Mouse (Mus musculus) right cerebral cortex, adult 2 months (tissue): Measurements from ENCODE around the gene Gm37240.
"Not testable (repeated sequence)": the region's sequence is repeated elsewhere in the genome, so short reads cannot be mapped to it uniquely, and the experiment has no call there.

Source experiments
- DNase-seq, 2 experiments: peaks; one replicate each; pipeline ENCODE4 v3.0.0; 2021 to 2022; ENCODE audit warnings: low spot score in 2 of 2

Gm37240 gene

GRCm38 (mm10) chr3:84679542-84679941 is 1207.8 kb downstream of the Gm37240 start:
- no peak for DNase-seq

DNA sequence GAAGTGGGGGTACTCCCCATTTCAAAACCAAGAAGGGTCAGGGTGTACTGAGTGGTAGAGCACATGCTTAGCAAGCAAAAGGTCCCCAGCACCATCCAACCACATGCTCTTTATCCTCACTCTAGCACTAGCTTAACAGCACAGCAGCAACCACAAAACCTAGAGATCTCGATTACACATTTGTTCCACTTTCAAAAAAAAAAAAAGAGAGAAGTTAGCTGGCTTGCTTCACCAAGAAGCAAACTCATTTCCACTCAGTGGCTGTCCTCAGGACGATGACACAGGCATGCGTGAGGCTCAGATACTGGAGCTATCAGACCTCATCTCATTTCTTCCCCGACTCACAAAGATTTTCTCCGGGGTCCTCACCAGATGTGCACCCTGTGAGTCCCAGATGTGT is 1208.4 kb downstream of the Gm37240 start:
- DNase-seq: no peak

DNA sequence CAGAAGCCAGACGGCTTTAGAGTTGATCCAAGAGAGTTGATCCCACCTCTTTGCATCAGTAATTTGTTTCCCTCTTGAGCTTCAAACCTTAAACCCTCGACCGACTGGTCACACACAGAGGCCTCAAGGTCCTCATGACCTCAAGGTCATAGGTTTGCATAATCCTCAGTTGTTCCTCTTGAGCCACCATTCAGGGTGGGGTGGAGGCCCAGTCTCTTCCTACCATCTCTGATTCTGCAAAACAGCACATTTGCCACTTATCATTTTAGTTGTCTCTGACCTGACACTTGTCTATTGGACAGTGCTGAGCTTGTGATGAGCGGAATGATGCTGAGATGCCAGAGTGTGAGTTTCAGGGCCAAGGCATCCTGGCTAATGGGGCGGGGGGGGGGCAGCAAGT is 1211.6 kb downstream of the Gm37240 start:
- DNase-seq: no peak

- no peak for DNase-seq
These were observed 1213.8 kb downstream of the Gm37240 start for GRCm38 (mm10) chr3:84673552-84673951.

DNA sequence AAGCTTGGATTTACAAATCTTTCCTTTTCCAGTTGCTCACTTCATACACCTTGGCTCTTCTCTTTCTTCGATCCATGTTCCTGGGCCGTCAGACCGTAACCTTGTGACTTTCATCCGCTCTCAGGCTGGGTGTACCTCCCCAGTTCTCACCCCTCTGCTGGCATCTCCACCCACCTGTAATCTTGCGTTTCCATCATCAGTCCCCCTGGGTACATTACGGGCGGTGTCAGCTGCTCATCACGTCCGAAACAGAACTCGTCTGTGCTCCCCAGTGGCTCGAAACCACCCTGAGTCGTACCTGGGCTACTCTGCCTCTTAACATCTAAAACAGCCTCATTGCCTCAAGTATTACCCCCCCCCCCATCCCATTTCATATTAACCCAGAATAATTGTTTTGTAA is 1215.2 kb downstream of the Gm37240 start:
- no peak for DNase-seq

DNA sequence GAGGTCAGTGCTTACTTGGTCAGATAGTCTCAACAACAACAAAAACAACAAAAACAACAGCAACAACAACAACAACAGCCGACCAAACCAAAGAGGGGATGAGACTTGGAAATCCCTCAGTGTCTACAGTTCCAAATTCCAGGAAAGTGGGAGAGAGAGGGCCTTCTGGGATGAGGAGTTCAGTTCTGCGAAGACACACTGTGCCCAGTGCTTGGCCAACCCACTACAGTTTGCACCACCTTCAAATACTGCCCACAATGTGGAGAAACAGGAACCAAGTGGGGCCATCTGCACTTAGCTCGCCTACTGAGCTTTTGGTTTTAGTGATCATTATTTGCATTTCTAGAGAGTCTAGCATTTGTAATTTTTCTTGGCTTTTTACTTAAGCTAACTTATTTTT is 1218.4 kb downstream of the Gm37240 start:
- DNase-seq: no peak

DNA sequence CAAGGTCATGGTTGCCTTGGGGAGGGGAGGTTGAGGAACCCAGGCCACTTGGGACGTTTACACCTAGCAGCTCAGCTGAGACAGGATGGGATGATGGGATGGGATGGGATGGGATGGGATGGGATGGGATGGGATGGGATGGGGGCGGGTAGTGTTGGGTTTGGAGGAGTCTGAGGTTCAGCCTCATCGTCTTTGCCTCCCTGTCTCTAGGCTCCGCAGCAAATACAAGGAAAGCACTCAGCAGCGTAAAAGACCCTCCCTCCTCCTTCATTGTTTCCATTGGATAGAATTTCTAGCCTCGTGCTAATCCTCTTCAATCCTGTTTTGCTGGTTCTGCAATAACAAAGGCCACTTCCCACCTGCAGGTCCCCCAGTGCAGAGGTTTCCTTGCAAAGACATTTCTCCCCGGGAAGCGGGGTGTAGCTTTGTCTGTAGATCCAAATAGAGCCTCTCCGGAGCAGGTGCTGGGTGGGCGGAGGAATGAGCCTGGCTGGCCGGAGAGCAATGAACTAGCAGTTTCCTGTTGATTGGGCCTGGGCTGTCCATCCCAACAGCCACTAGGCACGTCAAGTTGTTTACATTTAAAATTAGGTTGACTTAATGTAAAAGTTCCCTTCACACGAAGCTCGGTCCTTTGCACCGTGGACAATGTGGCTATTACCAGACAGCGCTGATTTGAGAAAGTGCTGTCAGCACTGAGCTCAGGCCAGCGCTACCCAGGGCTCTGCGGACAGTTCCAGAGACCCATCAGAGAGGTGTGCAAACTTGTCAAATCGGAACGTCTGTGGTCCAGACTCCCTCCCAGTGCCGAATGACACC is 1221.9 kb downstream of the Gm37240 start:
- peak; percentile 14 to 28 for DNase-seq

DNA sequence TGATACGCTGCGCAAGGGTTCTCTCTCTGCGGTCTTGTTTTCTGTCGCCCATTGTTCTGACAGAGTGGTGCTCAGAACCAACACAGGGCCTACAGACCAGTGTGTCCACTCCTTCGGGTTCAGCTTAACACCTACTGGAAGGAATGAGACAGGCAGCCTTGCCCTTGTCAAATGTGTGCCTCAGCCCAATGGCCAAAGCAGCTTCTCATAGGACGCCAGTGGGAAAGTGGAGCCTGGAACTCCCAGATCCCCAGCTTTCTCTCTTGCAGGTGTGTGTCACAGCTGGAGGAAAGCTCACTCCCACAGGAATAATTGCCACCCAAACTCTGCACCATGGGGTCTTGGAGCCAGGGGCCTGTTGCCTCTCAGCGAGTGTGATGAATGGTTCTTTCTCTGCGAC is 1222.6 kb downstream of the Gm37240 start:
- DNase-seq: no peak

GRCm38 (mm10) chr3:84663858-84664257 is 1223.5 kb downstream of the Gm37240 start:
- DNase-seq: no peak

DNA sequence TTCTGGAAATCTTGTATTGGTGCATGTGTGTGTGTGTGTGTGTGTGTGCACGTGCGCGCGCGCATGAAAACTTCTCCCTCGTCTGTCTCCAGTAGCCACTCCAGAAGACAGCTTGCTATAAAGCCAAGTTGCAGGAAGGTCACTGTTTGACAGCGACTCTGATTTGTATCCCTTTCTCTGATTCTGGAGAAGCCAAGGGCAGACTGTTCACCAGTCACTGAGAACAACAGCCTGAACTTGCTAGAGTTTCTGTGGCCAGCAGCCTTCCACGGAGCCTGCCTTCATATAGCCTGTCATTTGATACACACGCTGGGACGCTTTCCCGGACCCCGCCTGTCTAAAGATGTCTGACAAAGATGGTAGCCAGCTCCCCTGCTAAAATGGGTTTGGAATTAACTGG is 1224.2 kb downstream of the Gm37240 start:
- no peak for DNase-seq

GRCm38 (mm10) chr3:84660380-84660779 is 1226.9 kb downstream of the Gm37240 start:
- DNase-seq: no peak

DNA sequence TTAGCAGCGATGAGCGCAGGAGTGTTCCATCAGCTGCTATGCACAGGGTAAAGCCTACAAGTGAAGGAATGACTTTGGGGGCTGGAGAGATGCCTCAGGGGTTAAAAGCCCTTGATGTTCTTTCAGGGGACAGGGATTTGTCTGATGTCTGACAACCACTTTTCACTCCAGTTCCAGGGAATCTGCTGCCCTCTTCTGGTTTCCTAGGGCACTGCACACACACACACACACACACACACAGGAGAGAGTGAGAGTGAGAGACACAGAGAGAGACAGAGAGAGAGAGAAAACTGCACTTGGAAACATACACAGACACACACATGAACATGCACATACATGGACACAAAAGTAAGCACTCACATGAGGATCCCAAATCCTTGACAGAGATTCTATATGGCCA is 1228.4 kb downstream of the Gm37240 start:
- no peak for DNase-seq

GRCm38 (mm10) chr3:84658017-84658416 is 1229.3 kb downstream of the Gm37240 start:
- DNase-seq: no peak

DNA sequence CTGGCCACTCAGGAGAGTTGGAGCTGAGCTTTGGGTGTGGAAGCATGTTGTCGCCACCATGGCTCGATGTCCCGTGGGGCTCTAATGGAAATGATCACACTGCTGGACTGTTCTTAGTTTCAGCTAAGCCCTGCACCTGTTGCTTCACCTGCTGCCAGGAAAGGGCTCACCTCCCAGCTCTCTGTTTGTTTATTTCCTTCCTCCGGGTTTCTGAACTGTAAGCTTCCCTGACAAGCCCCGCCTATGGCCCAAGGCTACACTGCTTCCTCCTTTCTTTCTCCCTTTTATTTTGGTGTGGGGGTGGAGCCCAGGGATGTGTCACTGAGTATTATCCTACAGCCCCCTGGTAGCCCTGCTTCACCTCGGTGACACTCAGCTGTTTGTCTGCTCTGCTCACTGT is 1230.1 kb downstream of the Gm37240 start:
- DNase-seq: no peak

- not testable (repeated sequence) for DNase-seq
These were observed 1231.5 kb downstream of the Gm37240 start for GRCm38 (mm10) chr3:84655785-84656150.

DNA sequence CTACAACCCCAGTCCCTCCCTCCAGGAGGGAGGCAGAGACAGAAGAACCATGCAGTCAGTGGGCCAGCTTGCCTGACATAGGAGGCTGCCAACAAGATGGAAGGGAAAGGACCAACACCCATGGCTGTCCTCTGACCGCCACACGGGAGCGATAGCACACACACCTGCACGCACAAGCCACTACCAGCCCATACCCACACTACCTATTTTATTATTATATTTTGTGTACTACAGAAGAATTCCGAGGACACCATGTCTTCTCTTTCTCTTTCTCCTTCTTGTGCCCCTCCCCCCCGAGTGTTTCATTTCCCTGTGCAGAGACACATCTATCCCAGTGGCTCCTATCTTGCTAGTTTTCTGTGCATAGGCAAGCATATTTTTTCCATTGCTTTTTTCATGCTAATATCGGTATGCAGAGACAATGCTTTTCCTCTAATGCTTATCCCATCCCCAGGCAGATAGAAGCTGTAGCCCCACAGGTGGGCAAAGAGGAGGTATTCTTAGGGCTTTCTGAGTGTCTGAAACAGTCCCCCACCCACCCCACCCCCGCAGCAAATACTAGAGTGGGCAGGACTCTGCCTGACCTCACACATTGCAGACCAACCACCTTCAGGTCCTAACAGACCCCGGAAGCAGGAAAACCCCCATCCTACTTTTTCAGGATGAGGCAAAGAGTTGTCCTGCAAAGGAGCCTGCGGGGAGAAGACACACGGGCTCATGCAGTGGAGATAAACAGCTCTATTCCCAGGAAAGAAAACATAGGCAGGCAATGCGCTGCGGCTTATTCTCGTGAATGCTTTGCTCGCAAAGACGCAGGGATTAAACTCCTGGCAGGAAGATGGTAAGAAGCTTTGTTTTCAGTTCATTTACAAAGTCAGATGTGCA is 1232.2 kb downstream of the Gm37240 start:
- no peak for DNase-seq

GRCm38 (mm10) chr3:84654246-84654826 is 1233.0 kb downstream of the Gm37240 start:
- peak; percentile 6 to 9 for DNase-seq

- no peak for DNase-seq
These were observed 1233.6 kb downstream of the Gm37240 start for GRCm38 (mm10) chr3:84653557-84654245.

DNA sequence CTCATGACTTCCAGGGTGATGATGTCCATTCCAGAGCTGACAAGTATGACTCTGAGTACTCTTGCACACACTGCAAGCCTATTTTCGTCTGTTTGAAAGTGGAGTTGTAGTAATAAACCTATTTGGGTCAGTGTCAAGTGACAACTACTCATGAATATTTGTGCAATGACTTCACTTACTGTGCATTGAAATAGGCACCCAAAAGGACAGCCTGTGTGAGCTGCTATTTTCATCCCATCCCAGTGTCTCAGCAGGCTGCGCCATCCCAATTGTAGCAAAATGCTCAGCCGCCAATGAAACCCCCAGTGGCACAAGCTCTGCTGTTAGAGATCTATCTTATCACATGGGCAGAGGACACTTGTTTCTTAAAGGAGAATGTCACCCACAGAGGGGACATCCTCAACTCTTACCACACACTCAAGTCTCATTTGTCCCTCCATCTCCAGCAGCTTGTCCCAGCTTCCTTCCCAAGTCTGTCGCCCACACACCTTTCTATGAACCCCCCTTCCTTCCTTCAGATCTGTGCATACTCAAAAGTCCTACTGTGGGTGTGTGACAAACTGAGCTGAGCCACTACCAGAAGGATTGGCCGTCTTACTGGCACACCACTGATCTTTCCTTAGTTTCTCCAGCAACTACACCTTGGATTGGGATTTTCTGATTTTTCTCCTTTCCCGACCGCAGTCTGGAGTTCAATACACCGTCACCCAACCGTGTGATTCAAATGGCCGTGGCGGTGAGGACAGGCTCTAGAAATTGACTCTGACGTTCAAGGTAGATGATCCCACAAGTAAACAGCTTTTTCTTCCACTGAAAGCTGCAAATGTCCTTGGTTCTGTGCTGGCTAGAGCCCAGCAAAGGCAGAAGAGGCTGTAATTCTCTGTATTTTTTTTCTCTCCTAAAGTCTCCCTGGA is 1234.4 kb downstream of the Gm37240 start:
- peak; percentile 27 to 37 for DNase-seq

DNA sequence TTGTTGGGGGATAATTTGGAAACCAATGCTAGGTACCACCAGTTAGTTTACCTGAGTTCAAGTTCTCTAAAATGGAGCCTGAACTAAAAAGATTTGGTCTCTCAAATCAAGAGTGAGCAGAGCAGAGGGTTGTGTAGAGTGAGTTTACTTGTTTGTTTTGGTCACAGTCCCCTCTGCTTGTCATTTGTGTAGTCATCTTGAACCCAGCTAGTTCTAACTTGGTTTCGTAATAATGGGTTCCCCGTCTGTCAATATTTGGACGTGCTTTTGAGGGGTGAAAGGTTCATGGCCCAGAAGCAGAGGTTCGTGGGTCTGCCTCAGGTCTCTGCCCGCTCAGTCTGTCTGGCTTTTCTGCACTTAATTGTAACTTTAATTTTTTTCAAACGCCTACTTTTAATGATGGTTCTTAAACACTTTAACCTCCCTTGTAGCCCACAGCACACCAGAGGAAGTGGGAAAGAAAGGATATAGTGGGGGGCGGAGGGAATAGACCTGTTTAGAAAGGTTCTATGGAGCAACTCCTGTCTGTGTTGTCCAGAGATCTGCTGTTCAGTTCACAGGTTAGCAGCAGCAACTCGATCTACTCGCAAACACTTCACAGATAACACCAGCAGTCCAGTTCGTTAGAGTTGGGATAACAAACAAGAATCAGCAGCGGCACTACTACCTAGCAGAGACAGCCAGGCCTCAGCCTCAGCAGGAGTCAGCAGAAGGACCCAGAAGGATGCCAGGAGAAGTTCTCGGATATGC is 1237.6 kb downstream of the Gm37240 start:
- DNase-seq: no peak
